Mouse (Mus musculus) right cerebral cortex, adult 18-20 months (tissue): Measurements from ENCODE around the gene Zfp831.

Experiments used
- DNase-seq: peaks from one replicate; pipeline ENCODE4 v3.0.0; 2022; ENCODE audit warnings: mixed read lengths

Zfp831 gene

GRCm38 (mm10) chr2:174643448-174644144 lies at the start of gene Zfp831:
TSS of gene Zfp831 (plus strand) at chr2:174643534.
- no peak for DNase-seq

- no peak for DNase-seq
Observed at GRCm38 (mm10) chr2:174594965-174595364, 48.4 kb upstream of the Zfp831 start.

GRCm38 (mm10) chr2:174595611-174596010 lies 47.7 kb upstream of the Zfp831 start:
- DNase-seq, result no peak

- no peak for DNase-seq
Observed at GRCm38 (mm10) chr2:174596457-174596856, 46.9 kb upstream of the Zfp831 start.

GRCm38 (mm10) chr2:174598451-174598850 lies 44.9 kb upstream of the Zfp831 start:
- peak; percentile 64 for DNase-seq

GRCm38 (mm10) chr2:174599071-174599635 lies 44.2 kb upstream of the Zfp831 start:
- no peak for DNase-seq

GRCm38 (mm10) chr2:174599853-174600271 lies 43.5 kb upstream of the Zfp831 start:
- peak; percentile 56 for DNase-seq

- no peak for DNase-seq
Observed at GRCm38 (mm10) chr2:174601938-174602685, 41.2 kb upstream of the Zfp831 start.

GRCm38 (mm10) chr2:174603321-174603720 lies 40.0 kb upstream of the Zfp831 start:
- DNase-seq, result no peak

GRCm38 (mm10) chr2:174605020-174605419 lies 38.3 kb upstream of the Zfp831 start:
- no peak for DNase-seq

GRCm38 (mm10) chr2:174605442-174606087 lies 37.8 kb upstream of the Zfp831 start:
- DNase-seq, result no peak

GRCm38 (mm10) chr2:174606376-174606775 lies 37.0 kb upstream of the Zfp831 start:
- DNase-seq, result no peak

GRCm38 (mm10) chr2:174609892-174610291 lies 33.4 kb upstream of the Zfp831 start:
- no peak for DNase-seq

GRCm38 (mm10) chr2:174612386-174613063 lies 30.8 kb upstream of the Zfp831 start:
- no peak for DNase-seq

- DNase-seq, result no peak
Observed at GRCm38 (mm10) chr2:174613221-174613620, 30.1 kb upstream of the Zfp831 start.

- no peak for DNase-seq
Observed at GRCm38 (mm10) chr2:174613921-174614441, 29.4 kb upstream of the Zfp831 start.

GRCm38 (mm10) chr2:174621881-174622280 lies 21.5 kb upstream of the Zfp831 start:
- no peak for DNase-seq

- no peak for DNase-seq
Observed at GRCm38 (mm10) chr2:174624430-174624829, 18.9 kb upstream of the Zfp831 start.

- DNase-seq, result no peak
Observed at GRCm38 (mm10) chr2:174627021-174627420, 16.3 kb upstream of the Zfp831 start.

- DNase-seq, result no peak
Observed at GRCm38 (mm10) chr2:174629299-174629850, 14.0 kb upstream of the Zfp831 start.

GRCm38 (mm10) chr2:174636750-174637149 lies 6.6 kb upstream of the Zfp831 start:
- peak; percentile 28 for DNase-seq

GRCm38 (mm10) chr2:174644975-174645374 lies 1.6 kb downstream of the Zfp831 start:
- no peak for DNase-seq
